Mouse (Mus musculus): ENCODE measurements at regions not wholly inside any gene's neighbourhood (a gene's known extent, or its start where the extent isn't known, plus 50 kb on each side); places are given as distances from the start of the nearest gene placed in this dataset.
A peak's percentile ranks its signal among the peaks of the same experiment; 100 is the strongest.

- Histone ChIP-seq H3K27ac (no peak overlapping the region), H3K9me3 (no peaks in the 10 kb centered on the region), H3K36me3 (no peaks in the 10 kb centered on the region), H3K4me3 (replicated peaks) (no peak overlapping the region), H3K9ac (no peak overlapping the region), H3K4me1 (0 out of 2 replicates have a peak, but pooled peaks cover 5% of the 10 kb centered on the region), H3K27me3 (replicated peaks) (no peaks in the 10 kb centered on the region), H3K4me2 (no peak overlapping the region)
- 83% methylated on average over 9 of the region's 9 CpGs for WGBS
- ATAC-seq (ENCODE audit: insufficient read depth, low FRiP score, low read depth) = no peak
These were observed 138.4 kb upstream of the Klf14 start for GRCm38 (mm10) chr6:31097254-31097653.

GRCm38 (mm10) chr6:31098106-31098505, 139.2 kb upstream of the Klf14 start:
- WGBS = 81% methylated on average over 5 of the region's 5 CpGs
- H3K4me3 ChIP-seq (replicated peaks) = no peak overlapping the region
- H3K4me1 ChIP-seq = 0 out of 2 replicates have a peak, but pooled peaks cover 5% of the 10 kb centered on the region
- no peaks in the 10 kb centered on the region for H3K27me3 ChIP-seq (replicated peaks)
- H3K9me3 ChIP-seq = no peaks in the 10 kb centered on the region
- ATAC-seq (ENCODE audit: insufficient read depth, low FRiP score, low read depth) = no peak
- H3K9ac ChIP-seq = no peak overlapping the region
- no peak overlapping the region for H3K4me2 ChIP-seq
- no peak overlapping the region for H3K27ac ChIP-seq
- H3K36me3 ChIP-seq = no peaks in the 10 kb centered on the region

DNA sequence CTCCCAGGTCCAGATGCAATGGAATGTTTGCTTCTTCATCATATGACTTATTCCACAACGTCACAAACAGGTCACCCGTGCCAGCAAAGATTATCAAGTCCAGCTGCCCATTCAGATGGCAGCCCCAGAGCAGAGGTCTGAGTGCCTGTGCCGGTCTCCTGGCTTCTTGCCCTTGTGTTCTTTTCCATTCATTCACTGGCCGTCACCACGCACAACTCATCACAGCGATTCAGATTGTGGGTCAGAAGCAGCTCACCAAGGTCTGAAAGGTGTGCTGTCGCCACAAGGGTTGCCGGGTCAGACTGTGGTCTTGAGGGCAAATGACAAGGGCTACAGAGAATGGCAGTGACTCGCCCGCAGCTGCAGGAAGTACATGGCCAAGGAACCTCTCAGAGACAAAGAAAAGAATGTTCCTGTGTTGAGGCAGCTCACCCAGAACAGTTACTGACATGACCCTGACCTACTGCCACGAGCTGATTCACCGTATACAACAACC, 141.3 kb upstream of the Klf14 start:
- Histone ChIP-seq H3K9me3 (no peaks in the 10 kb centered on the region), H3K27me3 (replicated peaks) (no peaks in the 10 kb centered on the region), H3K4me2 (no peak overlapping the region), H3K27ac (no peak overlapping the region), H3K4me3 (replicated peaks) (no peak overlapping the region), H3K9ac (no peak overlapping the region), H3K36me3 (no peaks in the 10 kb centered on the region), H3K4me1 (0 out of 2 replicates have a peak, but pooled peaks cover 5% of the 10 kb centered on the region)
- no peak for ATAC-seq (ENCODE audit: insufficient read depth, low FRiP score, low read depth)
- WGBS = 61% methylated on average over 12 of the region's 12 CpGs

DNA sequence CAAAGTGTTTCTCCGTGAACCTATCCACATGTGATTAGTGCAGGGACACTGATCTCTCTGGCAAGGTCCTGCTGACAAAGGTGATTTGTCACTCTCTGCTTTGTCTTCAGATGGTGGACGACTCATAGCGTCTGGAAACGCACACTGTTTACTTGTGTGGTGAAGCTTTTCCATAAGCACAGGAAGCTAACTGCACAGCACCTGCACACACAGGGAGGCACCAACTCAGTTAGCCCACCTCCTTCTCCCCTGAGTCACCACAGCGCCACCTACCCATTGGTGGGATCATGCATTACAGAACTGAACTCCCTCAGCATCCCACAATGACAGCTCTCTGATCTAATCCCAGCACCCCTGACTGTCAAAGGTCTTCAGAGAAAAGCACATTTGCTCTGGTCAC, 141.9 kb upstream of the Klf14 start:
- no peak overlapping the region for H3K4me2 ChIP-seq
- H3K9me3 ChIP-seq = no peaks in the 10 kb centered on the region
- 0 out of 2 replicates have a peak, but pooled peaks cover 5% of the 10 kb centered on the region for H3K4me1 ChIP-seq
- no peak overlapping the region for H3K27ac ChIP-seq
- no peak overlapping the region for H3K4me3 ChIP-seq (replicated peaks)
- H3K9ac ChIP-seq = no peak overlapping the region
- H3K27me3 ChIP-seq (replicated peaks) = no peaks in the 10 kb centered on the region
- H3K36me3 ChIP-seq = no peaks in the 10 kb centered on the region
- peak; percentile 27; the same call in 1 of the 2 replicates for ATAC-seq (ENCODE audit: insufficient read depth, low FRiP score, low read depth)
- 32% methylated on average over 5 of the region's 5 CpGs for WGBS

- no peaks in the 10 kb centered on the region for H3K9me3 ChIP-seq
- no peak overlapping the region for H3K27ac ChIP-seq
- H3K4me3 ChIP-seq (replicated peaks) = no peak overlapping the region
- no peaks in the 10 kb centered on the region for H3K36me3 ChIP-seq
- no peak overlapping the region for H3K4me2 ChIP-seq
- 73% methylated on average over 10 of the region's 10 CpGs for WGBS
- no peak overlapping the region for H3K9ac ChIP-seq
- no peaks in the 10 kb centered on the region for H3K27me3 ChIP-seq (replicated peaks)
- no peaks in the 10 kb centered on the region for H3K4me1 ChIP-seq
- no peak for ATAC-seq (ENCODE audit: insufficient read depth, low FRiP score, low read depth)
These were observed 147.4 kb upstream of the Klf14 start for GRCm38 (mm10) chr6:31106144-31106836.

DNA sequence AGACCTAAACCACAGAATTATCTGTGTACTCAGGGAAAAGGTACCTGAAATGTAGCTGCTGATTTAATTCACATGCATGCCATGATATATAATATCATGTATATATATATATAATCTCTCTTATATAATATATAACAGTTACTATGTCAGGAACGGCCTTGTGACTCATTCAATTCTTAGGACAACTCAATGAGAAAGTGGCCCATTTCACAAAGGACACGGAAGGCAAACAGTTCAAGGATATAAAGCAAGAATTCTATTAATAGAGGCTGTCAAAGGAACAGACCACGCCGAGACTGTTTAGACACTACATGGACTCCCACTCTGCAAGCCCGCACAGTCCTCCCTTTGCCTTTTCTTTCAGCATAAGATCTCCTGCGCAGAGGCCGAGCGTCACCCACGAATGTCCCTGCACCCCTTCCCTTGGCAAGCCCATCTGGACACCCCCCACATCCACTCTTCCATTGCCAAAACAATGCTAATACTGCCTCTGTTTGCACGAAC, 148.0 kb upstream of the Klf14 start:
- Histone ChIP-seq H3K9me3 (no peaks in the 10 kb centered on the region), H3K27me3 (replicated peaks) (no peaks in the 10 kb centered on the region), H3K4me1 (no peaks in the 10 kb centered on the region), H3K4me2 (no peak overlapping the region), H3K9ac (no peak overlapping the region), H3K36me3 (no peaks in the 10 kb centered on the region), H3K4me3 (replicated peaks) (no peak overlapping the region), H3K27ac (no peak overlapping the region)
- 76% methylated on average over 10 of the region's 10 CpGs for WGBS
- no peak for ATAC-seq (ENCODE audit: insufficient read depth, low FRiP score, low read depth)

GRCm38 (mm10) chr6:31107360-31107759, 148.5 kb upstream of the Klf14 start:
- no peaks in the 10 kb centered on the region for H3K9me3 ChIP-seq
- H3K9ac ChIP-seq = no peak overlapping the region
- H3K36me3 ChIP-seq = no peaks in the 10 kb centered on the region
- H3K4me3 ChIP-seq (replicated peaks) = no peak overlapping the region
- no peaks in the 10 kb centered on the region for H3K4me1 ChIP-seq
- H3K27me3 ChIP-seq (replicated peaks) = no peaks in the 10 kb centered on the region
- H3K27ac ChIP-seq = no peak overlapping the region
- 88% methylated on average over 4 of the region's 4 CpGs for WGBS
- H3K4me2 ChIP-seq = no peak overlapping the region
- ATAC-seq (ENCODE audit: insufficient read depth, low FRiP score, low read depth) = no peak

GRCm38 (mm10) chr6:31107916-31108685, 149.2 kb upstream of the Klf14 start:
- no peak overlapping the region for H3K9ac ChIP-seq
- no peak overlapping the region for H3K4me2 ChIP-seq
- no peak for ATAC-seq (ENCODE audit: insufficient read depth, low FRiP score, low read depth)
- H3K27me3 ChIP-seq (replicated peaks) = no peaks in the 10 kb centered on the region
- no peaks in the 10 kb centered on the region for H3K36me3 ChIP-seq
- H3K4me3 ChIP-seq (replicated peaks) = no peak overlapping the region
- WGBS = 80% methylated on average over 5 of the region's 5 CpGs
- no peaks in the 10 kb centered on the region for H3K9me3 ChIP-seq
- no peak overlapping the region for H3K27ac ChIP-seq
- no peaks in the 10 kb centered on the region for H3K4me1 ChIP-seq

DNA sequence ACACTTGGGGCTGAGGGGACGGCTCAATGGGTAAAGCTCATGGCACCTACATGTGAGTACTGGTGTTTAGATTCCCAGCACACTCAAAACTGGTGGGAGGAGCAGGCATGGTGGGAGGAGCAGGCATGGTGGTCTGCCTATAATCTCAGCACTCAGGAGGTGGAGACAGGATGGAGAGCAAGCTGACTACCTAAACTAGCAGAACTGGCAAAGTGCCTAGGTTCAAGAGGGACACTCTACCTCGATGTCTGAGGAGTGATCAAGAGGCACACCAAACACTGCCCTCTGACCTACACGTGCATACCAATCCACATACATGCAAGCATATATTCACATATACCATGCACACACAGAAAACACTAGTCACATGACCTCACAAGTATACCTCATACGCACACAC, 150.7 kb upstream of the Klf14 start:
- WGBS = 91% methylated on average over 4 of the region's 4 CpGs
- Histone ChIP-seq H3K9ac (no peak overlapping the region), H3K27me3 (replicated peaks) (no peaks in the 10 kb centered on the region), H3K9me3 (no peaks in the 10 kb centered on the region), H3K36me3 (no peaks in the 10 kb centered on the region), H3K4me1 (no peaks in the 10 kb centered on the region), H3K4me3 (replicated peaks) (no peak overlapping the region), H3K4me2 (no peak overlapping the region), H3K27ac (no peak overlapping the region)
- ATAC-seq (ENCODE audit: insufficient read depth, low FRiP score, low read depth) = no peak

DNA sequence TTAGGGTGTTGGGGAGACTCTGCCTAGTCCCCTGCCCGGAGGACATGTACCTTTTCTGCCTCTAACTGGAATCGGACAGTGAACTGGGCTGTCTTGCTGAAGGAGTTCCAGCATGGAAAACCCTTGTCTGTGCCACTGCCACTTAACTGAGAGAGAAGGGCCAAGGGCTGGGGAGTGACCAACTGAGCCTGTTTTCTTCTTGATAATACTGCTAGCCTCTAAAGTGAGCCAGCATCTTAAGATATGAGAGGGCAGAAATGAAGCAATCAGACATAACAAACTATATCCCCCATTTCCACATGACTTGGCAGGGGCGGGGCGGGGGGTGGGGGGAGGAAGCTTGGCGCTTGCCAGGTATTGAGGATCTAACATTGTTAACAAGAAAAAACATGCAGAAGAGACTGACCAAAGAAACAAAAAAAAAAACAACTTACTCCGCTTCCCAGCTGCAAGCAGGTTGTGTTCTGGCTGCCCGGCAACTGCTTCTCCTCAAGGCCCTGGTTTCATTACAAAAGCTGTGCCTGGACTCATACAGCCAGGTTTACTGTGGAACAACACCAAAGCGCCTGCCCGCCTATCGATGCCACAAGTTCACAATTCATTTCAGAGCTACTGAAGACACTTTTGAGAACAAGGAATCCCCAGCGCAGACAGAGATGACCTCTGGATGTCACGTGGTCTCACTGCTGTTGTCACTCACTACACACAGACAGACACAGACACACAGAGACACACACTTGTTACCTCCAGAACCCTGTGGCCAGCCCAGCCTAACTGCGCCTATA, 153.6 kb upstream of the Klf14 start:
- H3K36me3 ChIP-seq = no peaks in the 10 kb centered on the region
- ATAC-seq (ENCODE audit: insufficient read depth, low FRiP score, low read depth) = no peak
- H3K9me3 ChIP-seq = no peaks in the 10 kb centered on the region
- no peak overlapping the region for H3K9ac ChIP-seq
- no peak overlapping the region for H3K4me2 ChIP-seq
- H3K27ac ChIP-seq = no peak overlapping the region
- no peak overlapping the region for H3K4me3 ChIP-seq (replicated peaks)
- no peaks in the 10 kb centered on the region for H3K4me1 ChIP-seq
- WGBS = 80% methylated on average over 13 of the region's 13 CpGs
- no peaks in the 10 kb centered on the region for H3K27me3 ChIP-seq (replicated peaks)

DNA sequence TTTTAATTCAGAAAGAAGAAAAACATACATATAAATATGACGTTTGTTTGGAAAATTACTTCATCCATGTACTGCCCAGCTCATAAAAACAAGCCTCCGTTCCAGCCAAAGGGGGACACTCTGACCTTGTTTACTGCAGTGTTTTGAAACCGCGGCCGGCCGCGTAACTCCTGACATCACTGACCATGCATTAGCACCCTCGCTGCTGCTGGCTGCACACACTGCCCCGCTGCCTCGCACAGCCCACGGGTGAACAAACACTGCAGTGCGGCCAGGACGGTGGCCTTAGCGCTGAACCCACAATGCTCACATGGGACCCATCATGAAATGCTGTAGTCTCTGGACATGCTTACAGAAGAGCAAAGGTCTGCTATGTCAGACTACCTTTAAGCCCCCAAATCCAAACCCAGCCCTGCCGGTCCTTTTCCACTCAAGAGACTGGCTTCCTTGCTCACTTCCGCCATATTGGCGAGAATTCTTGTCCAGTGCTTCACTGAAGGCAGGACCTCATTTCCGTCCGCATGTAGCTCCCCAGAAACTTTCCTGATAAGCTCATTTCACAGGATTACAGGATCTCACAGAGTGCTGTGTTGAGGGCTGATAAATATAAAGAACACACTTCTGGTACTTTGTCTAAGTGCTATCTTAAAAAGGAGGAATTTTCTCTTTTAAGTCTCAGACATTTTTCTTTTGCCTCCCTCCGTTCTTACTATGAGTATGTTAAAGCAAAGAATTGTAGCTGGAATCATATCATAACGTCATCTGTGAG, 154.9 kb upstream of the Klf14 start:
- no peak for ATAC-seq (ENCODE audit: insufficient read depth, low FRiP score, low read depth)
- H3K4me3 ChIP-seq (replicated peaks) = no peak overlapping the region
- H3K9me3 ChIP-seq = no peaks in the 10 kb centered on the region
- no peak overlapping the region for H3K9ac ChIP-seq
- no peaks in the 10 kb centered on the region for H3K36me3 ChIP-seq
- H3K4me2 ChIP-seq = no peak overlapping the region
- H3K27me3 ChIP-seq (replicated peaks) = no peaks in the 10 kb centered on the region
- 86% methylated on average over 21 of the region's 21 CpGs for WGBS
- no peaks in the 10 kb centered on the region for H3K4me1 ChIP-seq
- no peak overlapping the region for H3K27ac ChIP-seq
